Mouse (Mus musculus): ENCODE results near the gene 4930579G24Rik.

GRCm38 (mm10) chr3:79629416-79629730 is 494 bp downstream of the 4930579G24Rik start, which contains the start of gene Etfdh:
- TF ChIP-seq EP300 (optimal IDR thresholded peaks at IDR 0.05) (no peak), CTCF (IDR thresholded peaks at IDR 0.05; ENCODE audit: low read depth) (no peak)

All from stomach, postnatal 0 days (tissue).